Mouse (Mus musculus) testis, postnatal 10 days (tissue): Measurements from ENCODE around the gene March4.

Experiments
- DNase-seq: peaks from one replicate; pipeline ENCODE4 v3.0.0; 2021; ENCODE audit warnings: low spot score

March4 gene

GRCm38 (mm10) chr1:72530516-72531196, 6.1 kb downstream of the March4 start:
- no peak for DNase-seq

GRCm38 (mm10) chr1:72529192-72529591, 7.5 kb downstream of the March4 start:
- no peak for DNase-seq

- DNase-seq = no peak
Measured at GRCm38 (mm10) chr1:72523601-72524000, 13.1 kb downstream of the March4 start.

- no peak for DNase-seq
Measured at GRCm38 (mm10) chr1:72510778-72511520, 25.8 kb downstream of the March4 start.

GRCm38 (mm10) chr1:72509551-72509950, 27.2 kb downstream of the March4 start:
- DNase-seq = no peak

- DNase-seq = no peak
Measured at GRCm38 (mm10) chr1:72507670-72508069, 29.1 kb downstream of the March4 start.

- no peak for DNase-seq
Measured at GRCm38 (mm10) chr1:72506202-72506601, 30.5 kb downstream of the March4 start.

GRCm38 (mm10) chr1:72497609-72498008, 39.1 kb downstream of the March4 start:
- no peak for DNase-seq

GRCm38 (mm10) chr1:72493454-72493853, 43.3 kb downstream of the March4 start:
- DNase-seq = no peak

GRCm38 (mm10) chr1:72492666-72493065, 44.1 kb downstream of the March4 start:
- DNase-seq = no peak

GRCm38 (mm10) chr1:72491307-72491706, 45.4 kb downstream of the March4 start:
- no peak for DNase-seq

GRCm38 (mm10) chr1:72490801-72491200, 45.9 kb downstream of the March4 start:
- no peak for DNase-seq

GRCm38 (mm10) chr1:72490193-72490592, 46.5 kb downstream of the March4 start:
- DNase-seq = no peak

- DNase-seq = no peak
Measured at GRCm38 (mm10) chr1:72476594-72476993, 60.1 kb downstream of the March4 start.

- DNase-seq = no peak
Measured at GRCm38 (mm10) chr1:72469075-72469474, 67.7 kb downstream of the March4 start.

GRCm38 (mm10) chr1:72468466-72469003, 68.2 kb downstream of the March4 start:
- DNase-seq = no peak

- DNase-seq = no peak
Measured at GRCm38 (mm10) chr1:72464926-72465583, 71.7 kb downstream of the March4 start.

GRCm38 (mm10) chr1:72462516-72462915, 74.2 kb downstream of the March4 start:
- no peak for DNase-seq

GRCm38 (mm10) chr1:72457652-72458051, 79.1 kb downstream of the March4 start:
- no peak for DNase-seq

- DNase-seq = no peak
Measured at GRCm38 (mm10) chr1:72455923-72456322, 80.8 kb downstream of the March4 start.

GRCm38 (mm10) chr1:72454733-72455201, 82.0 kb downstream of the March4 start:
- no peak for DNase-seq

- no peak for DNase-seq
Measured at GRCm38 (mm10) chr1:72452839-72453238, 83.9 kb downstream of the March4 start.

GRCm38 (mm10) chr1:72450790-72451189, 85.9 kb downstream of the March4 start:
- no peak for DNase-seq
